In genomic region chr5:8683686-8684085, GRCm38 (mm10) we compare ENCODE assay signal across 18 mouse cellular contexts.
"Had no signal": no experiment of that assay in that cellular context is flagged by ENCODE, and none has a peak within 500 bp of the region (broad histone marks: within the 10 kb centered on the region; RNA-seq: fewer than 3 reads in every experiment).

No protein-coding gene starts in this region.

- H3K27ac ChIP-seq: midbrain, embryonic 10.5 days; midbrain, embryonic 12.5 days; neural tube, embryonic 13.5 days; neural tube, embryonic 15.5 days had no signal

- H3K9me3 ChIP-seq: midbrain, embryonic 10.5 days; midbrain, embryonic 12.5 days; neural tube, embryonic 13.5 days; neural tube, embryonic 15.5 days had no signal

- H3K4me1 ChIP-seq: midbrain, embryonic 10.5 days; midbrain, embryonic 12.5 days; neural tube, embryonic 13.5 days; neural tube, embryonic 15.5 days had no signal

- H3K9ac ChIP-seq: lung, embryonic 14.5 days; midbrain, embryonic 12.5 days; neural tube, embryonic 13.5 days; neural tube, embryonic 15.5 days had no signal

- DNase-seq: lung, embryonic 14.5 days; lung, postnatal 10 days; lung, postnatal 4 days; midbrain, embryonic 14.5 days; retina, postnatal 1 day; right cerebral cortex, adult 18-20 months; right cerebral cortex, postnatal 25 days; right cerebral cortex, postnatal 4 days; spleen, adult 18-20 months; thymus, adult 18-20 months; thymus, postnatal 14 days; thymus, postnatal 36 days had no signal

- H3K36me3 ChIP-seq: midbrain, embryonic 10.5 days; midbrain, embryonic 12.5 days; neural tube, embryonic 13.5 days; neural tube, embryonic 15.5 days had no signal

- H3K4me3 ChIP-seq: midbrain, embryonic 10.5 days; midbrain, embryonic 12.5 days; myocyte; neural tube, embryonic 13.5 days; neural tube, embryonic 15.5 days had no signal

- H3K4me2 ChIP-seq: lung, embryonic 14.5 days; midbrain, embryonic 12.5 days; neural tube, embryonic 13.5 days; neural tube, embryonic 15.5 days had no signal

- H3K27me3 ChIP-seq: midbrain, embryonic 12.5 days; neural tube, embryonic 13.5 days; neural tube, embryonic 15.5 days had no signal

- ATAC-seq: midbrain, embryonic 16.5 days had no signal
